Comparison of ENCODE assay signal across 9 mouse cellular contexts in genomic region chr15:102761745-102762378, GRCm38 (mm10). TPM values are rescaled to one million over a fixed set of nuclear protein-coding genes. Genes with fewer than 3 reads are reported as not detected.
DNase-seq lines count a peak whose midpoint lies in the region; ATAC-seq and TF ChIP-seq lines count a peak whose summit lies in the region.
"Had no signal": no experiment of that assay in that cellular context is flagged by ENCODE, and none has a peak within 500 bp of the region (broad histone marks: within the 10 kb centered on the region; RNA-seq: fewer than 3 reads in every experiment).

No protein-coding gene starts in this region.

- peaks cover 8% of the 10 kb centered on the region for H3K27me3 ChIP-seq in embryonic facial prominence, embryonic 11.5 days (ENCODE audit: control insufficient read depth, insufficient read depth, low read length)
- H3K27me3 ChIP-seq in hindbrain, embryonic 15.5 days = peaks cover 34% of the 10 kb centered on the region
- peaks cover 65% of the 10 kb centered on the region for H3K27me3 ChIP-seq in midbrain, embryonic 13.5 days
- peaks cover 9% of the 10 kb centered on the region; the same call in 1 of the 2 replicates for H3K27me3 ChIP-seq in stomach, postnatal 0 days (ENCODE audit: control insufficient read depth, insufficient read depth, low read length)

- DNase-seq in left cerebral cortex, adult 11 months (ENCODE audit: low spot score) = peak; percentile 40
- DNase-seq in left cerebral cortex, adult 8-10 months (ENCODE audit: low spot score in 2 of 2) = no peak
- DNase-seq in adrenal gland, adult (ENCODE audit: inconsistent age in 2 of 2, low spot score in 1 of 2) = peak; percentile 70 to 87
- DNase-seq in embryonic facial prominence, embryonic 11.5 days (ENCODE audit: low spot score) = peak; percentile 75
- peak; percentile 66 to 79 for DNase-seq in left cerebral cortex, postnatal 14 days (ENCODE audit: low spot score in 2 of 2)
- DNase-seq in stomach, postnatal 0 days (ENCODE audit: low spot score) = peak; percentile 70

- WGBS in embryonic facial prominence, embryonic 11.5 days = 10% methylated on average over 7 of the region's 7 CpGs
- WGBS in hindbrain, embryonic 15.5 days = 10% methylated on average over 7 of the region's 7 CpGs
- WGBS in midbrain, embryonic 13.5 days = 6% methylated on average over 7 of the region's 7 CpGs
- WGBS in stomach, postnatal 0 days = 6% methylated on average over 7 of the region's 7 CpGs

- H3K27ac ChIP-seq in embryonic facial prominence, embryonic 11.5 days (replicated peaks; ENCODE audit: low read depth, low read length) = no peak overlapping the region
- no peak overlapping the region for H3K27ac ChIP-seq in hindbrain, embryonic 15.5 days (replicated peaks)
- H3K27ac ChIP-seq in midbrain, embryonic 13.5 days = no peak overlapping the region
- H3K27ac ChIP-seq in stomach, postnatal 0 days (replicated peaks) = no peak overlapping the region

- TF ChIP-seq CTCF in stomach, postnatal 0 days (IDR thresholded peaks at IDR 0.05; ENCODE audit: low read depth) = peak; percentile 89

- peak; percentile 44; the same call in 1 of the 2 replicates for ATAC-seq in embryonic facial prominence, embryonic 11.5 days (replicated peaks; ENCODE audit: insufficient number of reproducible peaks, low FRiP score, low TSS enrichment, low read depth)
- ATAC-seq in hindbrain, embryonic 15.5 days (ENCODE audit: low FRiP score, low read depth) = peak; percentile 84
- ATAC-seq in midbrain, embryonic 13.5 days = peak; percentile 93
- ATAC-seq in stomach, postnatal 0 days (ENCODE audit: low FRiP score, low TSS enrichment) = peak; percentile 74

- intact Hi-C loops in left cerebral cortex, postnatal 14 days (cut with DNase I) = loop anchor here (5.0 to 10.0 kb wide), 4 partner anchors 45 to 410 kb away; no protein-coding TSS in a partner anchor

- H3K36me3 ChIP-seq in embryonic facial prominence, embryonic 11.5 days (replicated peaks; ENCODE audit: control insufficient read depth, insufficient read depth, low read depth, low read length) = no peaks in the 10 kb centered on the region
- no peaks in the 10 kb centered on the region for H3K36me3 ChIP-seq in hindbrain, embryonic 15.5 days
- H3K36me3 ChIP-seq in midbrain, embryonic 13.5 days = no peaks in the 10 kb centered on the region
- H3K36me3 ChIP-seq in stomach, postnatal 0 days (ENCODE audit: control insufficient read depth, insufficient read depth, low read length) = no peaks in the 10 kb centered on the region

- H3K4me1 ChIP-seq in embryonic facial prominence, embryonic 11.5 days (ENCODE audit: control insufficient read depth, insufficient read depth, low read length) = no peaks in the 10 kb centered on the region
- 0 out of 2 replicates have a peak, but pooled peaks cover 2% of the 10 kb centered on the region for H3K4me1 ChIP-seq in hindbrain, embryonic 15.5 days (replicated peaks)
- H3K4me1 ChIP-seq in midbrain, embryonic 13.5 days (replicated peaks) = no peaks in the 10 kb centered on the region
- no peaks in the 10 kb centered on the region for H3K4me1 ChIP-seq in stomach, postnatal 0 days (replicated peaks; ENCODE audit: control insufficient read depth, insufficient read depth)
- H3K4me1 ChIP-seq: megakaryocyte, embryonic 14.5 days had no signal

- no peak overlapping the region for H3K4me2 ChIP-seq in embryonic facial prominence, embryonic 11.5 days (ENCODE audit: low read depth, low read length)
- H3K4me2 ChIP-seq in hindbrain, embryonic 15.5 days = no peak overlapping the region
- H3K4me2 ChIP-seq in midbrain, embryonic 13.5 days (replicated peaks) = no peak overlapping the region
- H3K4me2 ChIP-seq in stomach, postnatal 0 days (replicated peaks; ENCODE audit: low read depth) = no peak overlapping the region

- no peak overlapping the region for H3K9ac ChIP-seq in embryonic facial prominence, embryonic 11.5 days (replicated peaks; ENCODE audit: low read length)
- H3K9ac ChIP-seq in hindbrain, embryonic 15.5 days = no peak overlapping the region
- no peak overlapping the region for H3K9ac ChIP-seq in midbrain, embryonic 13.5 days (replicated peaks)
- no peak overlapping the region for H3K9ac ChIP-seq in stomach, postnatal 0 days (ENCODE audit: low read length)

- H3K9me3 ChIP-seq in embryonic facial prominence, embryonic 11.5 days (replicated peaks; ENCODE audit: control insufficient read depth, low read length) = no peaks in the 10 kb centered on the region
- no peaks in the 10 kb centered on the region for H3K9me3 ChIP-seq in hindbrain, embryonic 15.5 days
- no peaks in the 10 kb centered on the region for H3K9me3 ChIP-seq in midbrain, embryonic 13.5 days
- H3K9me3 ChIP-seq in stomach, postnatal 0 days (ENCODE audit: control insufficient read depth, low read length) = no peaks in the 10 kb centered on the region

- no peak for TF ChIP-seq EP300 in stomach, postnatal 0 days (optimal IDR thresholded peaks at IDR 0.05)

- no peak overlapping the region for H3K4me3 ChIP-seq in embryonic facial prominence, embryonic 11.5 days (ENCODE audit: low read depth, low read length)
- no peak overlapping the region for H3K4me3 ChIP-seq in hindbrain, embryonic 15.5 days
- no peak overlapping the region for H3K4me3 ChIP-seq in midbrain, embryonic 13.5 days (replicated peaks)
- no peak overlapping the region for H3K4me3 ChIP-seq in stomach, postnatal 0 days (ENCODE audit: low read depth, low read length)
- H3K4me3 ChIP-seq: megakaryocyte, embryonic 14.5 days had no signal

RNA-seq across cellular contexts. Expression of gene Calcoco1, which starts 39.9 kb away (rescaled TPM):
- total RNA-seq in left cerebral cortex, adult 8-10 months (2022) = 10 to 100 TPM; 74.9 to 85.2 (median 82.2) TPM
- 32.2 and 34.0 TPM in 2 replicates for polyA plus RNA-seq in embryonic facial prominence, embryonic 11.5 days (2014; fragmentation: Nextera tagmentation; extraction: Ambion mirVana)
- polyA plus RNA-seq in hindbrain, embryonic 15.5 days (2015; fragmentation: Nextera tagmentation; extraction: Ambion mirVana) = 40.3 and 43.3 TPM in 2 replicates
- 10 to 100 TPM; 56.9 to 58.4 TPM for total RNA-seq in left cerebral cortex, postnatal 14 days (2021)
- polyA plus RNA-seq in midbrain, embryonic 13.5 days (2015; fragmentation: Nextera tagmentation; extraction: Ambion mirVana) = 41.9 and 51.1 TPM in 2 replicates
- polyA plus RNA-seq in stomach, postnatal 0 days (2015; fragmentation: Nextera tagmentation; extraction: Ambion mirVana) = 25.5 and 27.6 TPM in 2 replicates

Comparison
In these comparisons a context has a peak if more than half of its experiments do, and no peak if none do; other contexts are left out.
1. DNase-seq: peak in left cerebral cortex, adult 11 months (single experiment), adrenal gland, adult (2 of 2), embryonic facial prominence, embryonic 11.5 days (single experiment), left cerebral cortex, postnatal 14 days (2 of 2) and stomach, postnatal 0 days (single experiment); none in left cerebral cortex, adult 8-10 months (0 of 2).
2. Peak in every context shown above with its lines, with median percentiles within 50 percentile points of each other: ATAC-seq.